Mouse (Mus musculus) stomach, postnatal 0 days (tissue): Measurements from ENCODE around the gene Taok3. TPM values are rescaled to one million over a fixed set of nuclear protein-coding genes. Genes with fewer than 3 reads are reported as not detected.

Experiments used
- ATAC-seq: fragments of 200-750 bp; cut with Nextera tagmentation; 2 replicates; pipeline ENCODE4 v1.8.0; 2017; ENCODE audit not compliant: low FRiP score, low TSS enrichment
- DNase-seq: peaks from one replicate; pipeline ENCODE4 v3.0.0-alpha.2; 2016; ENCODE audit warnings: low spot score
- H3K27ac ChIP-seq: fragments of 300-500 bp; sonication (generic); replicated peaks from 2 replicates; pipeline ENCODE4 v1.5.1; 2014; ENCODE audit warnings: mild to moderate bottlenecking, control low read depth
- H3K27me3 ChIP-seq: fragments of 300-500 bp; sonication (generic); 2 replicates; pipeline ENCODE4 v1.6.1; 2014; ENCODE audit warnings: low read length; ENCODE audit not compliant: control insufficient read depth, insufficient read depth
- H3K36me3 ChIP-seq: fragments of 300-500 bp; sonication (generic); 2 replicates; pipeline ENCODE4 v1.6.1; 2014; ENCODE audit warnings: low read length, mixed read lengths; ENCODE audit not compliant: control insufficient read depth, insufficient read depth
- H3K4me1 ChIP-seq: fragments of 300-500 bp; sonication (generic); replicated peaks from 2 replicates; pipeline ENCODE4 v1.6.1; 2014; ENCODE audit warnings: antibody characterized with exemption; ENCODE audit not compliant: control insufficient read depth, insufficient read depth
- H3K4me2 ChIP-seq: fragments of 300-500 bp; sonication (generic); replicated peaks from 2 replicates; pipeline ENCODE4 v1.6.1; 2014; ENCODE audit warnings: low read depth, mild to moderate bottlenecking, control low read depth, moderate library complexity
- H3K4me3 ChIP-seq: fragments of 300-500 bp; sonication (generic); 2 replicates; pipeline ENCODE4 v1.5.1; 2014; ENCODE audit warnings: low read depth, low read length, control low read depth
- H3K9ac ChIP-seq: fragments of 300-500 bp; sonication (generic); 2 replicates; pipeline ENCODE4 v1.6.1; 2014; ENCODE audit warnings: mild to moderate bottlenecking, low read length, control low read depth, mixed read lengths
- H3K9me3 ChIP-seq: fragments of 300-500 bp; sonication (generic); 2 replicates; pipeline ENCODE4 v1.6.1; 2016; ENCODE audit warnings: low read length; ENCODE audit not compliant: control insufficient read depth
- CTCF ChIP-seq: IDR thresholded peaks from 2 replicates; pipeline ENCODE4 v1.5.1; 2016; ENCODE audit warnings: antibody characterized with exemption, low read depth, mild to moderate bottlenecking, moderate library complexity
- EP300 ChIP-seq: optimal IDR thresholded peaks from 2 replicates; pipeline ENCODE3; 2016; ENCODE audit warnings: antibody characterized with exemption
- WGBS: fragments of 180-500 bp; shearing (Covaris S2); extraction: QIAGEN DNeasy Blood & Tissue Kit; methylation state at CpG from one replicate; pipeline ENCODE4 v1.1.7; 2014; 5-methylcytosine and 5-hydroxymethylcytosine counted together
- polyA plus RNA-seq: library from polyadenylated mRNA; unstranded; fragments of >200 nt; fragmentation: Nextera tagmentation; extraction: Ambion mirVana; gene quantifications from 2 replicates; pipeline ENCODE4 v1.2.1, GENCODE M21; 2015

The Taok3 gene
- polyA plus RNA-seq, 1 experiment from 2014 or later: 24.2 TPM

DNA sequence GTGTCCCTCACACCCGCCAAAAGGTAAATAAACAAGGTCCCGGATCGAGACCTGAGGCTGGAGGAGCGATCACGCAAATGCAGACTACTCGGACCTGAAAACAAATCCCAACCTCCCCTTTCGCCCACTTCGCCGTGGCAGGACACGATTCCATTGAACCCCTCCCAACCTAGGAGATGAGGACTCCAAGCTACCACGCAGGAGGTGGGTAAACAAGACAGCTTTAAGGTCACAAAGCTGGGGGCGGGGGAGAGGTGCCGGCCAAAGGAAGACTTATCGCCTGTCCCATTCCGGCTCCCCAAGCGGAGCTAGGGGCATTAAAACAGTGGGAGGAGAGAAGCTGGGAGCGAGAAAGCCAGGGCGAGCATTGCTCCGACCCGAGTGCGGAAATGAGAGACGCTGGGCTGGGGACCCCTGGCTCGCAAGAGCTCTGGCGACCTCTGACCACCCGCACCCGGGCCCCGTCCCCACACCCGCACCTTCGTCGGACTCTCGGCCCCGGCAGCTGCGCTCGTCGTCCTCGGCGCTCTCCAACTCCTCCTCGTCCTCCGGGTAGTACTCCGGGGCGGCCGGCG is 4.6 kb upstream of the Taok3 start:
- peak; percentile 54 for DNase-seq
- H3K4me1 ChIP-seq: no peaks in the 10 kb centered on the region
- ATAC-seq: peak; percentile 2

DNA sequence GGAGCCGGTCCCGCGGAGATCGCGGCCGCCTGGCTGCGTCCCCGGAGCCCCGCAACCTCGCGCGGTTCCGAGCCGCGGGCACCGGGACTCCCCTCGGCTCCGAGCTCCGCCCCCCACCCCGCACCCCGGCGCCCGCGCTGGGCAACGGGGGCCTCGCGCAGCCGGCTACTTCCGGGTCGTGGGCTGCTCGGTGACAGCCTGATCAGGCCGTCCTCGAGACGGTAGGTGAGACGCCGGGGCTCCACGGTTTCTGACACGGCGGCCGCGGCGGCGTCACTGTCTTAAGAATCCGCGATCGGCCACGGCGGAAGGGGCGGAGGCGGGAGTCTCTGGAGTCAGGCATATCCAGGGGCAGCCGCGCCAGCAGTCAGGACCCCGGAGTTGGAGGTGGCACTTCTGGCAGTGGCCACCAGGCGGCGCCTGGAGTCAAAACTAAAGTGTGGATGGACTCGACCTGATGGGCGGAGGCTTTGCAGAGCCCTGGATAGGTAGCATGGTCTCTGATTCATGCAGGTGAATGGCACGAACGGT is 4.0 kb upstream of the Taok3 start, which contains the start of gene Suds3:
TSS of gene Suds3 (minus strand) at position 278 of the 531 bp plus-strand sequence.
- Histone ChIP-seq H3K9ac (peak within 1 kb of the TSS; percentile 94), H3K4me3 (peak within 1 kb of the TSS; percentile 92), H3K27ac (peak within 1 kb of the TSS; percentile 93), H3K27me3 (no peaks in the 10 kb centered on the region), H3K9me3 (no peaks in the 10 kb centered on the region), H3K4me2 (peak within 1 kb of the TSS; percentile 85), H3K4me1 (no peaks in the 10 kb centered on the region), H3K36me3 (no peaks in the 10 kb centered on the region)
- peak; percentile 95 for TF ChIP-seq CTCF
- TF ChIP-seq EP300: peak; percentile 94
- peak; percentile 97 for DNase-seq
- 2% methylated on average over 56 of the region's 59 CpGs for WGBS
- ATAC-seq: peak; percentile 75

More for the DNA sequence above, 4.6 kb upstream of the Taok3 start:
- Histone ChIP-seq H3K27me3 (no peaks in the 10 kb centered on the region), H3K36me3 (no peaks in the 10 kb centered on the region), H3K27ac (peak overlapping the region; percentile 93), H3K4me3 (peak overlapping the region; percentile 92), H3K9me3 (no peaks in the 10 kb centered on the region), H3K9ac (peak overlapping the region; percentile 94), H3K4me2 (peak overlapping the region; percentile 85)
- under 1% methylated on average over 39 of the region's 43 CpGs for WGBS
- TF ChIP-seq EP300 (no peak), CTCF (no peak)

DNA sequence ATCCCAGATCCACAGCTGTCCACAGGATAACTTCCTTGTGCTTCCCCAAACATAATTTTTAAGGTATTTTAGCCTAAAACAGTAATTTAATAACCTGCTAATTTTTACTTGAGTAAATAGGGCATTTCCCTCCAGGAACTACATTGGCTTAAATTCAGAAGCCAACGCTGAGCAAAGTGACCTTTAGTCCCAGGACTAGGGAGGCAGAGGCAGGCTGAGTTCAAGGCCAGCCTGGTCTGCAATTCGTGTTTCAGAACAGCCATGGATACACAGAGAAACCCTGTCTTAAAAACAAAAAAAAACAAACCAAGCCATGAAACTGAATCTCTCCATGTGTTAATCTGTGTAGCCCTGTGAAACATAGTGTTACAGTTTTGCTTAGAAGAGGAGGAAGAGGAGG is 3.3 kb upstream of the Taok3 start:
- peak overlapping the region; percentile 93; the same call in 1 of the 2 replicates for H3K27ac ChIP-seq
- H3K4me1 ChIP-seq: no peaks in the 10 kb centered on the region
- H3K9ac ChIP-seq: no peak overlapping the region
- no peaks in the 10 kb centered on the region for H3K9me3 ChIP-seq
- peak overlapping the region; percentile 85; the same call in 1 of the 2 replicates for H3K4me2 ChIP-seq
- H3K36me3 ChIP-seq: no peaks in the 10 kb centered on the region
- H3K27me3 ChIP-seq: no peaks in the 10 kb centered on the region
- 47% methylated on average over 2 of the region's 2 CpGs for WGBS
- DNase-seq (no peak), ATAC-seq (no peak)
- TF ChIP-seq EP300 (no peak), CTCF (no peak)
- no peak overlapping the region for H3K4me3 ChIP-seq

DNA sequence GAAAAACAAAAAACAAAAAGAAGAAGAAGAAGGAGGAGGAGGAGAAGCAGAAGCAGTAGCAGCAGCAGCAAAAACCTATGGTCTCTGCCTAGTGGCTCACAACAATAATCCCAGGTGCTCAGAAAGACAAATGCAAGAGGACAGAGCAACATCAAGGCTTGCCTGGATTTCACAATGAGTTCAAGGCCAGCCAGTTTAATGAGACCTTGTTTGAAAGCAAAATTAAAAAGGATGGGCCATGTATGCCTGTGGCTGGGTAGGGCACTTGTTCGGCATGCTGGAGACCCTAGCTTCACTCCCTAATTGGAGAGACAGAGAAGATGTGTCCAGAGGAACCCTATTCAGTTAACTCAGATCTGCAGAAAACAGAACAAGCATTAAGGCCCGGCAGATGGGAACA is 2.7 kb upstream of the Taok3 start:
- WGBS: 89% methylated on average over 2 of the region's 2 CpGs
- no peaks in the 10 kb centered on the region for H3K36me3 ChIP-seq
- no peak overlapping the region for H3K9ac ChIP-seq
- H3K9me3 ChIP-seq: no peaks in the 10 kb centered on the region
- DNase-seq (no peak), ATAC-seq (no peak)
- no peaks in the 10 kb centered on the region for H3K27me3 ChIP-seq
- H3K4me1 ChIP-seq: no peaks in the 10 kb centered on the region
- no peak overlapping the region for H3K27ac ChIP-seq
- TF ChIP-seq EP300 (no peak), CTCF (no peak)
- no peak overlapping the region for H3K4me2 ChIP-seq
- H3K4me3 ChIP-seq: no peak overlapping the region

DNA sequence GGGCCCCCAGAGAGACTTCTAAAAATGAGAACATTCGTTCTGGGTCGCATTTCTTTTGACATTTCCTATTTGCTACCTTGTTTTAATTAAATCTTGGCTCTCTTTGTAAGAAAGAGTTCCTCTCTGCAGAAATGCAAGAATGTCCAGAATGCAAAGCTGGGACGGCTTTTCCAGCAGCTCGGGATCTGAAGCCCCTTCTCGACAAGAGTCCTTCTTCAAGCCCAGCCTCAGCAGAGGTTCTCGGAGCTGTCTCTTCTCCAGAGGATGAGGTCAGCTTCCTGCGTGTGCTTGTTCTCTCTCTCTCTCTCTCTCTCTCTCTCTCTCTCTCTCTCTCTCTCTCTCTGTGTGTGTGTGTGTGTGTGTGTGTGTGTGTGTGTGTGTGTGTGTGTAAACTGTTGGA is 2.2 kb upstream of the Taok3 start:
- Histone ChIP-seq H3K36me3 (no peaks in the 10 kb centered on the region), H3K4me2 (no peak overlapping the region), H3K4me1 (no peaks in the 10 kb centered on the region), H3K9ac (no peak overlapping the region), H3K27ac (no peak overlapping the region), H3K27me3 (no peaks in the 10 kb centered on the region), H3K9me3 (no peaks in the 10 kb centered on the region), H3K4me3 (no peak overlapping the region)
- ATAC-seq (no peak), DNase-seq (no peak)
- WGBS: 63% methylated on average over 7 of the region's 7 CpGs
- TF ChIP-seq CTCF (no peak), EP300 (no peak)

DNA sequence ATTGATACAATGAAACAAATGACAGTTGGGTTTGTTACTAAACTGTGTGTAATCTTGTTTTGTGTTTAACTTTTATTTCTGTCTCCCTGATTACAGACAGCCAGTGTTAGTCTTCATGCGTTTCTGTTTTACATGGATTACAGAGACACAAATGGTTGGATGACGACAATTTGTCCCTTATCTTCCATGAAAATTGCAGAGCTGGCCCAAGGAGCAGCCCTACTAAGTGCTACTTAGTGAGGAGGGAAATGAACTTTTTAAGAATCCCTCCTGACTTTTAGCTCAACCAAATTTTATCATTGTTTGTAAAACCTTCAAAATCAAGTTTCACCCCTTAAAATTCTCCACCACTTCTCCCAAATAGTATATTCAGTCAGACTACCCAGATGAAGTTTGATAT is 1.7 kb upstream of the Taok3 start:
- 83% methylated on average over 2 of the region's 2 CpGs for WGBS
- H3K9me3 ChIP-seq: no peaks in the 10 kb centered on the region
- no peak overlapping the region for H3K9ac ChIP-seq
- DNase-seq (no peak), ATAC-seq (no peak)
- no peaks in the 10 kb centered on the region for H3K36me3 ChIP-seq
- no peak overlapping the region for H3K27ac ChIP-seq
- TF ChIP-seq EP300 (no peak), CTCF (no peak)
- no peak overlapping the region for H3K4me3 ChIP-seq
- H3K4me1 ChIP-seq: no peaks in the 10 kb centered on the region
- no peaks in the 10 kb centered on the region for H3K27me3 ChIP-seq
- H3K4me2 ChIP-seq: no peak overlapping the region
